Mouse (Mus musculus) gastrocnemius, postnatal 36 days (tissue): ENCODE measurements around the gene Cldn4. TPM values are rescaled to one million over a fixed set of nuclear protein-coding genes. Genes with fewer than 3 reads are reported as not detected.
A peak's percentile ranks its signal among the peaks of the same experiment; 100 is the strongest.

Source experiments
- DNase-seq, 2 experiments: peaks; one replicate each; pipeline ENCODE4 v3.0.0; 2022
- intact Hi-C: fragments of 180-260 bp; cut with DNase I; formaldehyde crosslinking; loops from one replicate; pipeline ENCODE4 v1.15.1; 2025
- long read RNA-seq, 2 experiments: library from polyadenylated mRNA; stranded (forward); transcript quantifications; one replicate each; pipeline ENCODE4 v2.0.0; 2021
- total RNA-seq, 2 experiments: library from RNA; stranded (reverse); gene quantifications; 2 replicates each; pipeline ENCODE4 v1.2.3; 2021

Gene Cldn4
- total RNA-seq = not detected
- long read RNA-seq, experiment 1 = 0 reads
- long read RNA-seq, experiment 2 = 0 reads

DNA sequence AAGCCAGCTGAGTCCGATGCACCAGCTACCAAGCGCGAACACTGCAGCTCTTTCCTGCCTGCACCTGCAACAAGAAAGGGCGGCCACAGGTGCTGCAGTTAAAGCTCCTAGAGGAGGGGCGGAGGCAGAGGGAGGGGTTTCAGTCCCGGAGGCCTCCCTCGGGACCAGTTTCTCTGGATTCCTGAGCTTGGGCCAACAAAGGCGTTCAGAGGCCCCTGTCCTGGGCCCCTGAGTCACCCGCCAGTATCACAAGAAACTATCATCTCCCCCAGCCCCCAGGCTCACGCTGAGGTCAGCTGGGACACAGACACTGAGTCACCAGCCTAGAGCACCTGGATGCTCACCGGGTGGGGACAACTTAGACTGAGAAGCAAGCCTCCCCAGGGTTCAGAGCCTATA lies at the start of gene Cldn4:
Gene Cldn4 (minus strand): TSS at position 78 of the 399 bp plus-strand sequence.
- no peak for DNase-seq
- intact Hi-C loops = no loop called here

GRCm38 (mm10) chr5:134992566-134992965 lies 45.8 kb upstream of the Cldn4 start:
- intact Hi-C loops = no loop called here
- DNase-seq = no peak

GRCm38 (mm10) chr5:134989741-134990140 lies 43.0 kb upstream of the Cldn4 start:
- intact Hi-C loops = no loop called here
- DNase-seq = no peak

DNA sequence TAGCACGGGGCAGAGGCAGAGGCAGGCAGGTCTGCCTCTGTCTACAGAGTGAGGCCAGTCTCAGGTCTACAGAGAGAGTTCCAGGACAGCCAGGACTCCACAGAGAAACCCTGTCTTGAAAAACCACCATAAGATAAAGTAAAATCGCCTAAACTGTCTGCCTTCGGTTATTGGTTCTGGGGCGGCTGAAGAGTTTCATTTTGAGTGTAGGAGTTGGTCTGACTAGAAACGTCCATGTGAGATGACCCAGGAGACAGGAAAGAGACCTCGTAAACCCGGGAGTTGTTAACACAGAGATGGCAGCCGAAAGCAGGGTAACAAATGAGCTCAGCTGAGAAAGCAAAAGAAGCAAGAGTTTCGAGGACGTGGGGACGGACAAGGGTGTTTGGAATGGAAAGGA lies 42.4 kb upstream of the Cldn4 start:
- no peak for DNase-seq
- intact Hi-C loops = no loop called here

DNA sequence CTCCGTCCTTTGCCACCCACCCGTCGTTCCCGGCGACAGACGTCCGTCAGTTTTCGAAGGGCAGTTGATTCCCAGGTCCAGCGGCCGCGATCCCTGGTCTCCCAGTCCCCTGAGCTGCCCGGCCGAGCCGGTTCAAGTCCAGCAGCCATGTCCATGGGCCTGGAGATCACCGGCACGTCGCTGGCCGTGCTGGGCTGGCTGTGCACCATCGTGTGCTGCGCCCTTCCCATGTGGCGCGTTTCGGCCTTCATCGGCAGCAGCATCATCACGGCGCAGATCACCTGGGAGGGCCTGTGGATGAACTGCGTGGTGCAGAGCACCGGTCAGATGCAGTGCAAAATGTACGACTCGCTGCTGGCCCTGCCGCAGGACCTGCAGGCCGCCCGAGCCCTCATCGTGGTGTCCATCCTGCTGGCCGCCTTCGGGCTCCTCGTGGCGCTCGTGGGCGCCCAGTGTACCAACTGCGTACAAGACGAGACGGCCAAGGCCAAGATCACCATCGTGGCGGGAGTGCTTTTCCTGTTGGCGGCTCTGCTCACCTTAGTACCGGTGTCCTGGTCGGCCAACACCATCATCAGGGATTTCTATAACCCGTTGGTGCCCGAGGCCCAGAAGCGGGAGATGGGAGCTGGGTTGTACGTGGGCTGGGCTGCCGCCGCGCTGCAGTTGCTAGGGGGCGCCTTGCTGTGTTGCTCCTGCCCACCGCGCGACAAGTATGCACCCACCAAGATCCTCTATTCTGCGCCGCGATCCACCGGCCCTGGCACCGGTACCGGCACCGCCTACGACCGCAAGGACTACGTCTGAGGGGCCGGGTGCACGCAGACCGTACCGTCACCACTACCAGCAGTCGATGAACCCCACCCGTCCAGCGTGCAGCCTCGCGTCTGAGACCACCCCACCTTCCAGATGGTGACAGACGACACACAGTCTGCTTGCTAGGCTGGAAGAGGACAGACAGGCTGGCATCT lies 39.8 kb upstream of the Cldn4 start:
- DNase-seq = no peak
- intact Hi-C loops = no loop called here

DNA sequence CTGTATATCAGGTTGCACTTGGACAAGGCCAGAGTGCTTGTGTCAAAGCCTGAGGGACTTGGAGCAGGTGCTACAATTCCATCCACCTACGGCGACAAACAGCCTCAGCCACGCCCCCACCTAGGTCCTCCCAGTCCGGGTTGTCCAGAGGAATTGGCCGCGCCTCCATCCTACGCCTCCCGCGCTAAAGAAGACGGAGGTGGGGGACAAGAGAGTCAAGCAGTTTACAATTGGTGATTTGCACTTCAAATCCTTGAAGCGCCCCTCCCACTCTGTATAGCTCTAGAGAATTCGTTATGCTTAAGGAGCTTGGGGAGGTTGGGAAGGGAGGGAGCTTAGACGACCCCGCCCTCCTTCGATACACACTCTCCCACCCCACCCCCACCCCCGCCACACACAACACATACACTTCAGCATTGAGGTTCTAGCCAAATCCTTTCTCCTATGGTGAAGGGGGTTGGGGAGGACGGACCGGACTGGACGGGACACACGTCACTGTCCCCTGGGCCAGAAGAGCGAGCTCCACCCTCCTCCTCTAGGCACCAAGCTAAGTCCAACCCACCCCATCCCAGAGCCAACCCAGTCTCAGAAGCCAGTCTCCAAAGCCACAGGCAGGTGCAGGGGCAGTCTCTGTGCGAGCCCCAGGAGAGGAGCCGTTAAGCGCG lies 39.0 kb upstream of the Cldn4 start, which contains the start of gene Cldn3:
Gene Cldn3 (plus strand): TSS at position 582 of the 665 bp plus-strand sequence.
- intact Hi-C loops = no loop called here
- DNase-seq = peak in 1 of 2 experiments; percentile 35

- no peak for DNase-seq
- intact Hi-C loops = no loop called here
Measured at GRCm38 (mm10) chr5:134983771-134984170, 37.0 kb upstream of the Cldn4 start.

- intact Hi-C loops = no loop called here
- DNase-seq = no peak
Measured at GRCm38 (mm10) chr5:134983111-134983510, 36.4 kb upstream of the Cldn4 start.

GRCm38 (mm10) chr5:134981149-134981548 lies 34.4 kb upstream of the Cldn4 start:
- intact Hi-C loops = no loop called here
- DNase-seq = no peak

DNA sequence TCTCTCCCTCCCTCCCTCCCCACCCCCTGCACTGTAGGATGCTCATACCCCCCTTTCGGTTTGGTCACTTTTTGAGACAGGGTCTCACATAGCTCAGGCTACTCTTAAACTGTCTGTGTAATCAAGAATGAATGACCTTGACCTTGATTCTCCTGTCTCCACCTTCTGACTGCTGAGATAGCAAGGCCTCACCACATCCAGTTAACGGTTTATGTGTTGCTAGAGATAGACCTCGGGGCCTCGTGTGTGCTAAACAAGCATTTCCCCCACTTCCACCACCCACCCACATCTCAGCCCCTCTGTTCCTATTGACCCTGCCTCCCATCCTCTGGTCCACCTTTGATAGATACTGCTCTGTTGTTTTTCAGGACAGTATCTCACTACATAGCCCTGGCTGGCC lies 31.1 kb upstream of the Cldn4 start:
- intact Hi-C loops = no loop called here
- DNase-seq = no peak

DNA sequence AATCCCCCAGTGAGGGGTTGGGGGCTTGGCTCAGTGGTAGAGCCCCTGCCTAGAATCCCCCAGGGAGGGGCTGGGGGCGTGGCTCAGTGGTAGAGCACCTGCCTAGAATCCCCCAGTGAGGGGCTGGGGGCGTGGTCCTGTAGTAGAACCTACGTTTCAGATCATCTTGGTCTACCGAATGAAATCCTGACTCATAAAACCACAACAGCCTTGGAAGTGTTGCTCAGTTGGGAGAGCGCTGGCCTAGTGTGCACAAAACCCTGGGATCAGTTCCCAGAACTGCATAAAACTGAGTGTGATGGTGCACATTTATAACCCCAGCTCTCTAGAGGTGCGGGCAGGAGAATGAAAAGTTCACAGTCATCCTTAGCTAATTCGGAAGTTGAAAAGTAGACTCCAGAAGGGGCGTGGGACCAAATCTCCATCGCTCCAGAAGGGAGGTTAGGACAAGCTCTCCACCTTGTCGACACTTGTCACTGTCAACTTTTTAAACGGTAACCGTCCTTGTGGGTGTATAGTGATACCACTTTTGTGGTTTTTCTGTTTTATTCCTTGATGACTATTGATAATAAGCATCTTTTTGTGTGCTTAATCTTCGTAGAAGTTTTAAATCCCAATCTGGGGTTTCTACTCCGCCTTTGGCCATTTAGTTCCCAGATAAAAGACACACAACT lies 30.0 kb upstream of the Cldn4 start:
- DNase-seq = no peak
- intact Hi-C loops = no loop called here

DNA sequence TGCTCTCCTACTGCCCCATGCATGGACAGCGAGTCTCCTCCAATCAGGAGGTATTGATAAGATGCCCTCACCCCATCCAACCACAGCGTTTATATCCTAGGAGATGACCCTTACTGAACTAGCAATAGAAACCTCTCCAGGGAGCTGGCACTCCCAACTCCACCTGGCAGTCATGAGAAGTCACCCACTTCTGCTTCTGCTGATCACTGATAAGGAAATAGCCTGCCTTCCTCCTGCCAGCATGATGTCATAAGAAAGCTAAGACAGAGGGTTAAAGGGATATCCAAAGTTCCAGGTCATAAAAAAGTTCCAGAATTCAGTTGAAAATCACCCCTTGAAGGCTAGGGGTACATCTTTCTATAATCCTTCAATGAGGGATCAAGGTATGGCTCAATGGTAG lies 29.4 kb upstream of the Cldn4 start:
- intact Hi-C loops = no loop called here
- DNase-seq = no peak

DNA sequence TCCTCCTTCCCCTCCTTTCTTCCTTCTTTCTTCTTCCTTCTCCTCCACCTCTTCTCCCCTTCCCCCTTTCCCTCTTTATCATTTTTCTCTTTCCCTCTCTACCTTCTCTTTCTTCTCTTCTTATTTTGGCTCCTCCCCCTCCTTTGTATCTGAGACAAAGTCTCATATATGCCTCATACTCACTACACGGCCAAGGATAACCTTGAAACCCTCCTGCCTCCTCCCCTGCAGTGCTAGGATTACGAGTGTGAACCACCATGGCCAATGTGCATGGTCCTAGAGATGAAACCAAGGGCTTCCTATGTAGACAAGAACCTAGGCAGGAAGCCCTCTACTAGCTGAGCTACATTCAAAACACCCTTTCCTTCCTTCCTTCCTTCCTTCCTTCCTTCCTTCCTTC lies 28.2 kb upstream of the Cldn4 start:
- no peak for DNase-seq

DNA sequence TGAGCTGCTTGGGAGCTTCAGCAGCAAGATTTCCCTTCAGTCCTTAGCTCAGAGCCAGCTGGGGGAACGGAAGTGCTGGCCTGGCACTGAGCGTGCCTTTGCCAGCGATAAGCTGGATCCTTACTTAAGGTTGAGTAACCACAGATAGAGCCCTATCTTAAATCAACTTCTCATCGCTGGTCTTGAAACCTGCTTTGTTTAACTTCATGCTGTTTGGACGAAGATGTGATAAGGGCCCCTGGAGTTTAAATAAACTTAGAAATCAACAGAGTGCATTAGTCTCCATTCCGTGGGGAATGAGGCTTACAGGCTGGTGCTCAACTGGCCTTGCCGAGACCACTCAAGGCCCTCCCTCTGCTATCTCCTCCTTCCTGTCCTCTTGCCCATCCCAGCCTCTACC lies 27.6 kb upstream of the Cldn4 start:
- no peak for DNase-seq
- intact Hi-C loops = no loop called here

More for the DNA sequence above, 28.2 kb upstream of the Cldn4 start:
- intact Hi-C loops = no loop called here

DNA sequence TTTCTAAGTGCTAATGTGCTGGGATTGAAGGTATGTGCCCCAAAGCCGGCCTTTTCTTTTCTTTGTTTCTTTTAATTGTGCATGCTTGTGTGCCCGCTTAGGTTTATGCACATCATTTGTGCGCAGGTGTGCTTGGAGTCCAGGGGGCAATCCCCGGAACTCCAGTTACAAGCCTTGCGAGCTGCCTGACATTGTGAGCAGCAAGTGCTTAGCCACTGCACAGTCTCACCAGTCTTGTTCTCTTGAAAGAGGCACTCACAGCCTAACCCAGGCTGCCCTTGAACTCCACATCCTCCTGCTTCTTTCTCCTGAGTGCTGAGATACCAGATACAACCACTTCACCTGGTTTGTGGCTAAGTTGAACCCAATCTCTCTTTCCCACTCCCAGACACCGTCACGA lies 26.8 kb upstream of the Cldn4 start:
- intact Hi-C loops = no loop called here
- DNase-seq = no peak

- no peak for DNase-seq
- intact Hi-C loops = no loop called here
Measured at GRCm38 (mm10) chr5:134973081-134973480, 26.3 kb upstream of the Cldn4 start.

GRCm38 (mm10) chr5:134970671-134971070 lies 23.9 kb upstream of the Cldn4 start:
- intact Hi-C loops = no loop called here
- no peak for DNase-seq

DNA sequence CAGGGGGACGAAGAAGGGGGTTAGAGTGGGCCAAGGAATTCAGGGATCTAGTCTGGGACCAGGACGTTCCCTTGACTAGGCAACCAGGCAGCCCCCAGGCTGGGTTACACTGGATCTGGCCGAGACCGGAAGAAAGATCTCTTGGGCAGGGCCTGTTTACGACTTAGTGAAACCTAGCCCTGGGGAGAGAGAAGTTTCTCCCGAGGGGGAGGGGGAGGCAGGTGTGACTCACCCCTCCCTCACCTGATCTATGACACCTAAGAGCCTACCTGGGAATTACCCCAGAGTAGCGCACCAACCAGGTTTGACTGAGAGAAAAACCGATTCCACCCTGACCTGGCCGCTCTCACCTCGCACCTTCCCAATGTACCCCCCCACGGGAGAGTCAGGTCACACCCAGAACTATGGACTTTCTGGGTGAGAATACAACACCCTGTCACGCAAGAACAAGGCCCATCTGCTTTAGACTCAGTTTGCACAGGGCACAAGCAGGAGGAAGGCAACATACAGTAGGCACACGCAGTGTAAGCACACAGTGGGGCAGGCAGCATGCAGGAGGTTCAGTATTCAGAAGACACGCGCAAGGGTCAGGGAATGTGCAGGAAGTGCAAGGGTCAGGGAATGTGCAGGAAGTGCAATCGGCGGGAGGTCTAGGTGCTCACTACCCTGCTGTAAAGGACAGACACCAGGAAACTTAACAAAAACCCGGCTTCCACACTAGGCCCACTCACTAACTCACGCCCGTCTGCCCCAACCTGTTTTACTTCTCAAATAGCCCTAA lies 20.6 kb upstream of the Cldn4 start:
- intact Hi-C loops = loop anchor here (5.0 kb wide), 1 partner anchor 220 kb away; the partner anchor contains the start of gene Eln

DNA sequence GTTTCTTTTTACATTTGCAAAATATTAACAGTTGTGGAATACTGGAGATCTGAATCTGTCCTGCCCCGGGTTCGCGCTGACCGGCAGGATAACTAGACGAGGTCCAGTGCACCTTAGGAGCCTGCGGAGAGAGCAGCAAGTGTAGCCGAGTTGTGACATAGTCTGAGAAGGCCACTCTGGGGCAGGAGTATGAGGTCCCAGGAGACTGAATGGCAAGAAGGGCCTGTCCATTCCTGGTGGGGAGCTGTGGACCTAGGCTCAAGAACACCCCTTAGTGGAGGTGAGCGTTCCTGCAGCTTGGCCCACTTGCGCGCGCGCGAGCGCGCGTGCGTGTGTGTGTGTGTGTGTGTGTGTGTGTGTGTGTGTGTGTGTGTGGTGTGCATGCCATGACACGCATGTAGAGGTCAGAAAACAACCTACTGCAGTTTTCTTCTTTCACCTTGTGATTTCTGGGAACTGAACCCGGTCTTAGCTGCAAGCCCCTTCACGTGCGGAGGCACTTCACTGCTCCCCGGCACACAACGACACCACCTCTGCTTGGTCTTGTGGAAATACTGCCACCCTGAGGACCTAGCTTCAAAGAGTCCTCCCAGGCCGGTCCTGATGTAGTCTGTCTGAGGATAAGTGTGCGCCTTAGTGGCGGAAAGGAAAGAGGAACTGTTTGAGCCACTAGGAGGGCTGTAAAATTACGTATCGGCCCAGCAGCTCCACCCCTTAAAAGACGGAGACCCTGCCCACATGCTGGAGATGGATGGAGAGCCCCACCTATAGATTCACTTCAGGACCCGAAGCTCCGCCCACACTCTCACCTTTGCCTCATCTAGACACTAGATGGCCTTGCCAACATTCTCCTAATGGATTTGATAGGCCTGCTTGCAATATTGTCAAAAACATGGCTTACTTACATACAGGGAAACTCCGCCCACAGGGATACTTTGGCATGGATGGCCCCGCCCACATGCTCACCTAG lies 19.4 kb upstream of the Cldn4 start:
- intact Hi-C loops = loop anchor here (1.0 to 5.0 kb wide), 2 partner anchors 59 to 219 kb away; partner anchors contain the start of gene Eln

More for the DNA sequence above, 20.6 kb upstream of the Cldn4 start:
- DNase-seq = no peak

More for the DNA sequence above, 19.4 kb upstream of the Cldn4 start:
- DNase-seq = peak in 1 of 2 experiments; percentile 21
